ENCODE assay signal across 27 mouse cellular contexts in the genomic region with DNA sequence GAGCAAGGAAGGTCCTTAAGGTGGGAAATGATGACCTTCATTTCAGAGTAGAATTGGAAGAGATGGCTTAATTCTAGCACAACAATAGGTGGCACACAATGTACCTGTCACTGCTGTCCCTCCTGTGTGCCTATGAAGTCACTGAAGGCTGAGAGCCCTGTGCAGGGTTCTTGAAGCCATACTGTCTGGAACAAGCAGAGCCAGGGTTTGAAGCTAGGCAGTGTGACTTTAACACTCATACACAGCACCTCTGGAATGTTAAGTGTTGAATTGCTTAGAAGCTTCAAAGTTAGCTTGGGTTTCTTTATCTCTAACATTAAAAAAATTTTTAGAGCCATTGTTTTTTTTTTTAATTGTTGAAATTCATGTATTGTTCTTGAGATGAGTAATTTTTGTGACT.
DNase-seq lines count a peak whose midpoint lies in the region; ATAC-seq and TF ChIP-seq lines count a peak whose summit lies in the region.
"Had no signal": no experiment of that assay in that cellular context is flagged by ENCODE, and none has a peak within 500 bp of the region (broad histone marks: within the 10 kb centered on the region; RNA-seq: fewer than 3 reads in every experiment).

No protein-coding gene starts in this region.

- H3K36me3 ChIP-seq in forebrain, embryonic 15.5 days, result no peaks in the 10 kb centered on the region
- no peaks in the 10 kb centered on the region for H3K36me3 ChIP-seq in forebrain, embryonic 16.5 days (ENCODE audit: control insufficient read depth, insufficient read depth)
- H3K36me3 ChIP-seq: embryonic facial prominence, embryonic 12.5 days; embryonic facial prominence, embryonic 15.5 days; G1E; heart, embryonic 12.5 days; heart, embryonic 15.5 days had no signal

- DNase-seq in layer of hippocampus, adult 2 months (ENCODE audit: low spot score in 2 of 2), result no peak
- DNase-seq in layer of hippocampus, postnatal 10 days (ENCODE audit: low spot score in 2 of 2), result no peak
- DNase-seq in lung, postnatal 36 days, result peak; percentile 2
- DNase-seq in lung, postnatal 14 days, result no peak
- DNase-seq in cerebellum, adult 11 months, result no peak
- DNase-seq: adrenal gland, postnatal 10 days; adrenal gland, postnatal 36 days; B cell, adult 2 months; cerebellum, adult 2 months; cerebellum, adult 9-11 months; cerebellum, postnatal 25 days; gastrocnemius, postnatal 25 days; heart, postnatal 14 days; heart, postnatal 4 days had no signal

- no peaks in the 10 kb centered on the region for H3K9me3 ChIP-seq in forebrain, embryonic 15.5 days
- H3K9me3 ChIP-seq in forebrain, embryonic 16.5 days (ENCODE audit: control insufficient read depth, low read length), result no peaks in the 10 kb centered on the region
- H3K9me3 ChIP-seq: embryonic facial prominence, embryonic 12.5 days; embryonic facial prominence, embryonic 15.5 days; forebrain, embryonic 13.5 days; G1E; heart, embryonic 12.5 days; heart, embryonic 15.5 days had no signal

- peak overlapping the region; percentile 50; the same call in 1 of the 2 replicates for H3K27ac ChIP-seq in forebrain, embryonic 15.5 days (replicated peaks)
- no peak overlapping the region for H3K27ac ChIP-seq in forebrain, embryonic 16.5 days (ENCODE audit: low read length)
- 0 out of 2 replicates have a peak overlapping the region, but pooled peaks have one; percentile 72 for H3K27ac ChIP-seq in layer of hippocampus, adult 2 months
- H3K27ac ChIP-seq: embryonic facial prominence, embryonic 12.5 days; embryonic facial prominence, embryonic 15.5 days; heart, embryonic 15.5 days; hindbrain, embryonic 14.5 days; hindbrain, postnatal 0 days had no signal

- H3K4me2 ChIP-seq in forebrain, embryonic 15.5 days (replicated peaks), result no peak overlapping the region
- H3K4me2 ChIP-seq in forebrain, embryonic 16.5 days (ENCODE audit: low read length), result no peak overlapping the region
- H3K4me2 ChIP-seq: embryonic facial prominence, embryonic 12.5 days; embryonic facial prominence, embryonic 15.5 days; forebrain, embryonic 13.5 days; heart, embryonic 12.5 days; heart, embryonic 15.5 days; hindbrain, embryonic 14.5 days had no signal

- no peak for TF ChIP-seq CTCF in layer of hippocampus, adult 2 months (conservative IDR thresholded peaks at IDR 0.05)

- no peaks in the 10 kb centered on the region for H3K27me3 ChIP-seq in forebrain, embryonic 15.5 days
- H3K27me3 ChIP-seq in forebrain, embryonic 16.5 days (replicated peaks; ENCODE audit: control insufficient read depth, insufficient read depth, low read length), result no peaks in the 10 kb centered on the region
- H3K27me3 ChIP-seq: CH12.LX; embryonic facial prominence, embryonic 12.5 days; embryonic facial prominence, embryonic 15.5 days; forebrain, embryonic 13.5 days; heart, embryonic 12.5 days; heart, embryonic 15.5 days; Patski had no signal

- no peak for ATAC-seq in forebrain, embryonic 15.5 days (replicated peaks)
- ATAC-seq in forebrain, embryonic 16.5 days, result no peak
- ATAC-seq: hindbrain, postnatal 0 days; inflammation-experienced regulatory T-cells, adult 6 months; Patski had no signal

- H3K4me1 ChIP-seq in forebrain, embryonic 15.5 days, result peaks cover 18% of the 10 kb centered on the region
- H3K4me1 ChIP-seq in forebrain, embryonic 16.5 days (replicated peaks; ENCODE audit: control insufficient read depth, insufficient read depth, low read length), result peaks cover 14% of the 10 kb centered on the region
- H3K4me1 ChIP-seq: embryonic facial prominence, embryonic 12.5 days; embryonic facial prominence, embryonic 15.5 days; heart, embryonic 12.5 days; heart, embryonic 15.5 days had no signal

- no peak overlapping the region for H3K9ac ChIP-seq in forebrain, embryonic 15.5 days (replicated peaks)
- no peak overlapping the region for H3K9ac ChIP-seq in forebrain, embryonic 16.5 days (replicated peaks; ENCODE audit: low read depth, low read length)
- H3K9ac ChIP-seq: embryonic facial prominence, embryonic 12.5 days; embryonic facial prominence, embryonic 15.5 days; forebrain, embryonic 13.5 days; heart, embryonic 12.5 days; heart, embryonic 15.5 days had no signal

- no peak overlapping the region for H3K4me3 ChIP-seq in forebrain, embryonic 15.5 days
- H3K4me3 ChIP-seq in forebrain, embryonic 16.5 days (replicated peaks; ENCODE audit: low read length), result no peak overlapping the region
- no peak overlapping the region for H3K4me3 ChIP-seq in layer of hippocampus, adult 2 months
- H3K4me3 ChIP-seq: embryonic facial prominence, embryonic 12.5 days; embryonic facial prominence, embryonic 15.5 days; forebrain, embryonic 13.5 days; heart, embryonic 12.5 days; heart, embryonic 15.5 days had no signal
